Comparison of ENCODE assay signal across 8 mouse cellular contexts in genomic region chr5:132542381-132543020, GRCm38 (mm10). TPM values are rescaled to one million over a fixed set of nuclear protein-coding genes. Genes with fewer than 3 reads are reported as not detected.
DNase-seq lines count a peak whose midpoint lies in the region; ATAC-seq lines count a peak whose summit lies in the region.

No protein-coding gene starts in this region.

- peak overlapping the region; percentile 96 for H3K27ac ChIP-seq in forebrain, embryonic 10.5 days
- H3K27ac ChIP-seq in hindbrain, embryonic 13.5 days: peak overlapping the region; percentile 93
- no peak overlapping the region for H3K27ac ChIP-seq in liver, embryonic 13.5 days

- ATAC-seq in hindbrain, embryonic 13.5 days (ENCODE audit: low FRiP score): peak; percentile 11
- peak; percentile 13 for ATAC-seq in liver, embryonic 13.5 days (ENCODE audit: low read depth)

- DNase-seq in layer of hippocampus, postnatal 10 days (ENCODE audit: low spot score in 2 of 2): peak; percentile 36 to 37
- no peak for DNase-seq in layer of hippocampus, adult 9-11 months
- peak; percentile 13 for DNase-seq in adrenal gland, postnatal 25 days
- DNase-seq in forebrain, embryonic 10.5 days (ENCODE audit: extremely low spot score, low spot score): peak; percentile 43
- no peak for DNase-seq in liver, embryonic 13.5 days
- peak; percentile 68 for DNase-seq in retina, postnatal 1 day
- DNase-seq in spleen, postnatal 36 days (ENCODE audit: low spot score in 2 of 2): no peak

- WGBS in forebrain, embryonic 10.5 days: under 1% methylated on average over 28 of the region's 28 CpGs
- under 1% methylated on average over 28 of the region's 28 CpGs for WGBS in hindbrain, embryonic 13.5 days
- WGBS in liver, embryonic 13.5 days (ENCODE audit: insufficient replicate concordance): 0% methylated on average over 28 of the region's 28 CpGs

- H3K4me1 ChIP-seq in forebrain, embryonic 10.5 days: peaks cover 54% of the 10 kb centered on the region
- peaks cover 41% of the 10 kb centered on the region for H3K4me1 ChIP-seq in hindbrain, embryonic 13.5 days (replicated peaks)
- H3K4me1 ChIP-seq in liver, embryonic 13.5 days (replicated peaks): peaks cover 16% of the 10 kb centered on the region

- H3K9ac ChIP-seq in hindbrain, embryonic 13.5 days: peak overlapping the region; percentile 96
- H3K9ac ChIP-seq in liver, embryonic 13.5 days: peak overlapping the region; percentile 58

- no peaks in the 10 kb centered on the region for H3K36me3 ChIP-seq in forebrain, embryonic 10.5 days (replicated peaks)
- H3K36me3 ChIP-seq in hindbrain, embryonic 13.5 days: no peaks in the 10 kb centered on the region
- H3K36me3 ChIP-seq in liver, embryonic 13.5 days: no peaks in the 10 kb centered on the region

- H3K4me3 ChIP-seq in forebrain, embryonic 10.5 days: peak overlapping the region; percentile 92
- peak overlapping the region; percentile 81 for H3K4me3 ChIP-seq in hindbrain, embryonic 13.5 days
- H3K4me3 ChIP-seq in liver, embryonic 13.5 days (replicated peaks): peak overlapping the region; percentile 60

- H3K27me3 ChIP-seq in forebrain, embryonic 10.5 days (ENCODE audit: poor library complexity, severe bottlenecking): peaks cover 30% of the 10 kb centered on the region
- 0 out of 2 replicates have a peak, but pooled peaks cover 3% of the 10 kb centered on the region for H3K27me3 ChIP-seq in hindbrain, embryonic 13.5 days
- H3K27me3 ChIP-seq in liver, embryonic 13.5 days: peaks cover 54% of the 10 kb centered on the region

- no peaks in the 10 kb centered on the region for H3K9me3 ChIP-seq in forebrain, embryonic 10.5 days
- H3K9me3 ChIP-seq in hindbrain, embryonic 13.5 days: no peaks in the 10 kb centered on the region
- H3K9me3 ChIP-seq in liver, embryonic 13.5 days (replicated peaks): no peaks in the 10 kb centered on the region

- peak overlapping the region; percentile 73 for H3K4me2 ChIP-seq in hindbrain, embryonic 13.5 days
- peak overlapping the region; percentile 69 for H3K4me2 ChIP-seq in liver, embryonic 13.5 days

RNA-seq across cellular contexts. Expression of gene Auts2, which starts 0.6 kb away (rescaled TPM):
- 100 to 1,000 TPM; 137 to 150 TPM for total RNA-seq in layer of hippocampus, postnatal 10 days (2021)
- 75.7 and 98.4 TPM in 2 replicates for total RNA-seq in adrenal gland, postnatal 25 days (2021)
- polyA plus RNA-seq in forebrain, embryonic 10.5 days (2016; fragmentation: Nextera tagmentation; extraction: Ambion mirVana): 38.8 and 42.4 TPM in 2 replicates
- polyA plus RNA-seq in hindbrain, embryonic 13.5 days (2015; fragmentation: Nextera tagmentation; extraction: Ambion mirVana): 78.6 and 89.9 TPM in 2 replicates
- 1.5 TPM in 2 replicates for polyA plus RNA-seq in liver, embryonic 13.5 days (2015; fragmentation: Nextera tagmentation; extraction: Ambion mirVana)

Comparison
In these comparisons a context has a peak if more than half of its experiments do, and no peak if none do; other contexts are left out.
1. DNase-seq: peak in layer of hippocampus, postnatal 10 days (2 of 2), adrenal gland, postnatal 25 days (single experiment), forebrain, embryonic 10.5 days (single experiment) and retina, postnatal 1 day (single experiment); none in layer of hippocampus, adult 9-11 months (single experiment), liver, embryonic 13.5 days (single experiment) and spleen, postnatal 36 days (0 of 2).
2. RNA of gene Auts2, which starts 0.6 kb away (polyA plus RNA-seq): 78.6 to 89.9 TPM in hindbrain, embryonic 13.5 days and 38.8 to 42.4 TPM in forebrain, embryonic 10.5 days; 1.5 TPM in liver, embryonic 13.5 days; every median in the first group is over 10 times any median in the second.
3. Peak in every context shown above with its lines, with median percentiles within 50 percentile points of each other: H3K4me3 ChIP-seq.